Mouse (Mus musculus) gonadal fat pad, adult 2 months (tissue): ENCODE data around the gene 9430097D07Rik. TPM values are rescaled to one million over a fixed set of nuclear protein-coding genes. Genes with fewer than 3 reads are reported as not detected.

Source experiments
- DNase-seq: peaks from one replicate; pipeline ENCODE4 v3.0.0-alpha.2; 2012; ENCODE audit warnings: low read depth
- polyA plus RNA-seq: library from polyadenylated mRNA; depleted of rRNA; stranded (reverse); fragments of >200 nt; gene quantifications from 2 replicates; pipeline ENCODE4 v1.2.3, GENCODE M21; 2012; rRNA removed

The 9430097D07Rik gene
- polyA plus RNA-seq, 1 experiment, result not detected

DNA sequence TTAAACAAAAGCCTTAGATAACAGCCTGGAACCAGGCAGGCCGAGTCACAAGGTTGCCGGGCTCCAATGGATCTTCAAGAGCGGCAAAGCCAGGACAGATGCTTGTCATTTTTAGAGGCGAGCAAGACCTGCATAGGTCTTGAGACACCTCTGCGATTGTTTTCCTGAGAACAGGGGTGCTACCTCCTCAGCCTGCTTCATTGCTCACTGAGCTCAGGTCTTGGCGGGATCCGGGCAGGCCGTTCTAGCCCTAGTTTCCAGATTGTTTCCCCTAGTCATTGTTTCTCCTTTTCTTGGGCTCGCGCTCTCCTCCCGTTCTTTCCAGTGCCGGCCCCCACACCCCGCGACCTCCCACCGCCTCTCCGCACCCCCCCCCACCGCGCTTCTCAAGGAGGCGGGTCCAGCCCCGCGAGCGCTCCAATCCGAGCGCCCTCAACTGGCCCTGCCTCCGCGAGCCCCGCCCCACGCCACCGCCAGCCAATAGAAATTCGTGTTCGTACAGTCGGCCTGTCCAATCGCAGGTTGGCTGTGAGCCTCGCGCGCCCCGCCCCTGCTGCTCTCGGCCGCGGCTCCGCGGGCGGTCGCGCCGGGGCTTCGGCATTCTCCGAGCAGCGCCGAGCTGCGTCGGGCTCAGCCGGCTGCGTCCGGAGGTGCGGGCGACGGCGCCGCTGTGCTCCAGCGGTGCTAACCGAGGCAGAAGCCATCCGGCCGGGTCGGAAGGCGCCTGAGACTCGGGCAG is 40.6 kb downstream of the 9430097D07Rik start, which contains the start of gene Fam102a:
Gene Fam102a, plus strand, starts transcription at position 600 of the 739 bp plus-strand sequence.
- no peak for DNase-seq

DNA sequence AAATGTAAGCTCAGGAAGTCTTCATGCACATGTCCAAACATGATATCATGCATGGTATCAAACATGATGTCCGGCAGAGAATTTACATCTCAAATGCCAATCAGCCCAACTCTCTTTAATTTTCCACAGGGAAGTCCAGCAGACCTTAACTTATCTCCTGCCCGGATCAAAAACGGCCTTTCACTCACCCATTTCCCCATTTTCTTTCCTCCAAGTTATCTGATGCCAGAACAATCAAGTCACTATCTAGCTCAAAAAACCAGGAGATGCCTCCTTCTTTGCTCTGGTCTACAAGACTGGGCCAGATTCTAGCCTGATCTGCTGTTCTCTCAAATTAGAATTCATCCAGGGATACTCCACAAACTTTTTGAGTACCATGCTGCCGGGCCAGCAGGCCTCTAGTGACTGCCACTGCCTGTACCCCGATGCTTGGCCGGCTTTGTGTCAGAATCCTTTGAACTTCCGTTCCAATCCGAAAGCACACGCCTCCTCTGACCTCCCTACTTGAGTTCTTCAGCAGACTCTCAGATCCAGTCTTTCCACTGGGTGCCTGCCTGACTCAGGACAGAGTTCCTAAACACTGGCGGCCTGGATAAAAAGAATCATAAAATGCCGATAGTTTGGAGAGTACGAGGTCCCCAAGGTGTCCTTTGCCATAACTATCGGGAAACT is 41.3 kb downstream of the 9430097D07Rik start:
- DNase-seq, result no peak

GRCm38 (mm10) chr2:32533163-32533562 is 42.3 kb downstream of the 9430097D07Rik start:
- no peak for DNase-seq

DNA sequence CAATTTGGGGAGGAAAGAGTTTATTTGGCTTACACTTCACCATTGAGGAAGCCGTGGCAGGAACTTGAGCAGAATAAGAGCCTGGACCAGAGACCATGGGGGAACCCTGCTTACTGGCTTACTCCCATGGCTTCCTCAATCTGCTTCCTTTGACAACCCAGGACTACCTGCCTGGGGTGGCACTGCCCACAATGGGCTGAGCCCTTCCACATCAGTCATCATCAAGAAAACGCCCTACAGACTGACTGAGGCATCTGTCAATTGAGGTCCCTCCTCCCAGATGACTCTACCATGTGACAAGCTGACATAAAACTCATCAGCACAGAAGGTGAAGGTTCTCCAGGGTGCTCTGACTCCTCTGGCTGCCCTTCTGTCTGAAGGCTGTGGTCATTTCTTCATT is 45.0 kb downstream of the 9430097D07Rik start:
- DNase-seq, result no peak

GRCm38 (mm10) chr2:32528326-32528725 is 47.2 kb downstream of the 9430097D07Rik start:
- DNase-seq, result no peak

- no peak for DNase-seq
Measured at GRCm38 (mm10) chr2:32527468-32527966, 48.0 kb downstream of the 9430097D07Rik start.

- DNase-seq, result no peak
Measured at GRCm38 (mm10) chr2:32525816-32526215, 49.7 kb downstream of the 9430097D07Rik start.

- no peak for DNase-seq
Measured at GRCm38 (mm10) chr2:32524536-32525031, 50.9 kb downstream of the 9430097D07Rik start.

Other genes starting within 250 kb of the 9430097D07Rik start
- gene Ciz1, start 223.4 kb downstream of the 9430097D07Rik start, polyA plus RNA-seq, result 150 and 154 TPM in 2 replicates
- 19.7 and 25.0 TPM in 2 replicates for gene Dnm1, start 222.3 kb downstream of the 9430097D07Rik start, polyA plus RNA-seq
- gene 1110008P14Rik, start 193.7 kb downstream of the 9430097D07Rik start, polyA plus RNA-seq, result 470 and 500 TPM in 2 replicates
- gene Lcn2, start 187.4 kb downstream of the 9430097D07Rik start, polyA plus RNA-seq, result 3,887 and 6,444 TPM in 2 replicates
- 50.0 and 51.6 TPM in 2 replicates for gene Ptges2, start 179.8 kb downstream of the 9430097D07Rik start, polyA plus RNA-seq
- 5.2 and 5.3 TPM in 2 replicates for gene Naif1, start 125.2 kb downstream of the 9430097D07Rik start, polyA plus RNA-seq
- 29.4 and 39.5 TPM in 2 replicates for gene Slc25a25, start 124.2 kb downstream of the 9430097D07Rik start, polyA plus RNA-seq
- gene Fam102a, start 40.4 kb downstream of the 9430097D07Rik start, polyA plus RNA-seq, result 23.8 and 31.3 TPM in 2 replicates
- gene Dpm2, start 4.8 kb downstream of the 9430097D07Rik start, polyA plus RNA-seq, result 138 and 191 TPM in 2 replicates
- gene Pip5kl1, start 887 bp downstream of the 9430097D07Rik start, polyA plus RNA-seq, result 0.11 and 0.24 TPM in 2 replicates
- gene St6galnac4, start 11.4 kb upstream of the 9430097D07Rik start, polyA plus RNA-seq, result 40.7 and 48.2 TPM in 2 replicates
- 44.6 and 46.1 TPM in 2 replicates for gene St6galnac6, start 24.0 kb upstream of the 9430097D07Rik start, polyA plus RNA-seq
- 25.9 and 35.2 TPM in 2 replicates for gene Ak1, start 46.1 kb upstream of the 9430097D07Rik start, polyA plus RNA-seq
- gene Eng, start 70.9 kb upstream of the 9430097D07Rik start, polyA plus RNA-seq, result 109 TPM in 2 replicates
- 109 and 124 TPM in 2 replicates for gene Fpgs, start 128.5 kb upstream of the 9430097D07Rik start, polyA plus RNA-seq
- 112 and 115 TPM in 2 replicates for gene Cdk9, start 137.4 kb upstream of the 9430097D07Rik start, polyA plus RNA-seq
- 35.5 and 38.0 TPM in 2 replicates for gene Sh2d3c, start 145.4 kb upstream of the 9430097D07Rik start, polyA plus RNA-seq
- gene 6330409D20Rik, start 165.3 kb upstream of the 9430097D07Rik start, polyA plus RNA-seq, result not detected in 2 replicates
- 67.5 and 71.1 TPM in 2 replicates for gene Tor2a, start 181.6 kb upstream of the 9430097D07Rik start, polyA plus RNA-seq
- 2.7 and 4.2 TPM in 2 replicates for gene Ttc16, start 199.9 kb upstream of the 9430097D07Rik start, polyA plus RNA-seq
- 5.0 and 7.6 TPM in 2 replicates for gene Ptrh1, start 200.1 kb upstream of the 9430097D07Rik start, polyA plus RNA-seq
- gene Cfap157, start 208.7 kb upstream of the 9430097D07Rik start, polyA plus RNA-seq, result 0.39 and 0.77 TPM in 2 replicates